Mouse (Mus musculus) c-Kit-positive CD71-positive TER-119-negative erythroid progenitor cells, embryonic 14.5 days (primary cell): Measurements from ENCODE around the gene Ifna1.
"Not testable (repeated sequence)": the region's sequence is repeated elsewhere in the genome, so short reads cannot be mapped to it uniquely, and the experiment has no call there.

Source experiments
- DNase-seq: peaks from one replicate; pipeline ENCODE4 v3.0.0-alpha.2; 2013; ENCODE audit warnings: low read depth

Gene Ifna1

GRCm38 (mm10) chr4:88849698-88850097 is at the start of gene Ifna1:
Gene Ifna1, plus strand, starts transcription at chr4:88850087.
- DNase-seq: no peak

DNA sequence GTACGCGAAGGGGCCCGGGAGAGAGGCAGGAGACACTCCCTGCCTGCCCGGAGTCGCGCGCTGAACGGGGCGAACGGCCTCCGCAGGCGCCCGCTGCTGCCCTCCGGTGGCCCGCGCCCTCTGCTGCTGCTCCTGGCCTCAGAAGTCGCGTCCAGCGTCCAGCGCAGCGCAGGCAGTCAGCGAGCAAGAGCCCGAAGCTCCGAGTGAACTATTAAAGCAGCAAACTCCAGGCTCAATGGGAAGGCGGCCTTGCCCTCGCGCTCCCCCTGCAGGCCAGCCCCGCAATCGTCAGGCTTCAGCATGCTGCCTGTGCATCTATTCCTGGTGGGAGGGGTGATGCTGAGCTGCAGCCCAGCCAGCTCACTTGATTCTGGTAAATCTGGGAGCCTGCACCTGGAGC is 46.9 kb upstream of the Ifna1 start, which contains the start of gene Gm13287:
Gene Gm13287, plus strand, starts transcription at position 301 of the 400 bp plus-strand sequence.
- not testable (repeated sequence) for DNase-seq

GRCm38 (mm10) chr4:88805231-88805630 is 44.7 kb upstream of the Ifna1 start, which contains the start of gene Gm13288:
Gene Gm13288, plus strand, starts transcription at chr4:88805531.
- not testable (repeated sequence) for DNase-seq

DNA sequence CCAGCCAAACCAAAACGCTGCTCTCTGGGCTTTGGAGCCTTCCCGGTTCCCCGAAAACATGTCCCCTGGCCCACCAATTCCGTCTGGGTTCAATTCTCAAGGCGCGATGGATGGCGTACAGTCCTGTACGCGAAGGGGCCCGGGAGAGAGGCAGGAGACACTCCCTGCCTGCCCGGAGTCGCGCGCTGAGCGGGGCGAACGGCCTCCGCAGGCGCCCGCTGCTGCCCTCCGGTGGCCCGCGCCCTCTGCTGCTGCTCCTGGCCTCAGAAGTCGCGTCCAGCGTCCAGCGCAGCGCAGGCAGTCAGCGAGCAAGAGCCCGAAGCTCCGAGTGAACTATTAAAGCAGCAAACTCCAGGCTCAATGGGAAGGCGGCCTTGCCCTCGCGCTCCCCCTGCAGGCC is 44.1 kb upstream of the Ifna1 start:
- DNase-seq: not testable (repeated sequence)

DNA sequence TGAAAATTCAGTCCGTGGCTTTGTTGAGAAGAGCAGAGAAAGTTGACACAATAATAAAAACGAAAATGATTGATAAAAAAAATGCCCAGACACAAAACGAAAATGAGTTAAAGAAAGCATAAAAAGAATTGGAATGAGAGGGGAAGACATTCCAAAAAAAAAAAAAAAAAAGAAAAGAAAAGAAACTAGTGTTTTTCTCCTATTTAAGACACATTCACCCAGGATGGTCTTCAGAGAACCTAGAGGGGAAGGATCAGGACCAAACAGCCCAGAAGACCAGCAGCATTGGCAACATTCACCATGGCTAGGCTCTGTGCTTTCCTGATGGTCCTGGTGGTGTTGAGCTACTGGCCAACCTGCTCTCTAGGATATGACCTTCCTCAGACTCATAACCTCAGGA is 34.0 kb upstream of the Ifna1 start, which contains the start of gene Ifna7:
Gene Ifna7, plus strand, starts transcription at position 301 of the 400 bp plus-strand sequence.
- DNase-seq: no peak

DNA sequence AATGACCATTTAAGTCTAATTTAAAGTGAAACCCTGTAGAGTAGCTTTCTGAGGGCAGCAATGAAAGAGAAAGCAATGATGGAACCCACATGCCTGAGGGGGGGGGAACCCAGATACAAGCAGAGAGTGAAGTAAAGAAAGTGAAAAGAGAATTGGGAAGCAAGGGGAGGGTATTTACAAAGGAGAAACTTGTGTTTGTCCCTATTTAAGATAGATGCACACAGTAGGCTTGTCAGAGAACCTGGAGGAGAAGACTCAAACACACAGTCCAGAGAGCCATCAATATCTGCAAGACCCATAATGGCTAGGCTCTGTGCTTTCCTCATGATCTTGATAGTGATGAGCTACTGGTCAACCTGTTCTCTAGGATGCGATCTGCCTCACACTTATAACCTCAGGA is 30.2 kb upstream of the Ifna1 start, which contains the start of gene Ifna11:
Gene Ifna11, plus strand, starts transcription at position 301 of the 400 bp plus-strand sequence.
- no peak for DNase-seq

GRCm38 (mm10) chr4:88822995-88823394 is 26.9 kb upstream of the Ifna1 start:
- no peak for DNase-seq

GRCm38 (mm10) chr4:88827116-88827515 is 22.8 kb upstream of the Ifna1 start, which contains the start of gene Ifna6:
Gene Ifna6, plus strand, starts transcription at chr4:88827416.
- not testable (repeated sequence) for DNase-seq

DNA sequence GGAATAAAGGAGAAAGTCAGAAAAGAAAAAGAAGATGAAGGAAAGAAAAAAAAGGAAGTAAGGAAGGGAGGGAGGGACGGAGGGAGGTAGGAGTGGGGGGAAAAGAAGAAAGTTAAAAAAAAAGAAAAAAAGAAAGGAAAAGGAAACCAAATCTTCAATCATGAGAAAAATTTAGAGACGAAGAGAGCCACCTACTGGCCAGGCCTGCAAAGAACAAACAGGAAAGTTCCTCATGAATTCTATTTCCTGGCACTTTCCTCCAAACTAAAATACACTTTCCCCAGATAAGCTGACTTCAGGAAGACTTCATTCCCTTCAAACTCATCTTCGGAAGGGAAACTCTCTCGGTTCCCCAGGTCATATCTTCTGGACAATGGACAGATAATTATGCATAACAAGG is 19.4 kb upstream of the Ifna1 start:
- no peak for DNase-seq

GRCm38 (mm10) chr4:88835225-88835624 is 14.7 kb upstream of the Ifna1 start, which contains the start of gene Ifna5:
Gene Ifna5, plus strand, starts transcription at chr4:88835525.
- not testable (repeated sequence) for DNase-seq

- DNase-seq: no peak
Observed at GRCm38 (mm10) chr4:88838828-88839227, 11.1 kb upstream of the Ifna1 start.

DNA sequence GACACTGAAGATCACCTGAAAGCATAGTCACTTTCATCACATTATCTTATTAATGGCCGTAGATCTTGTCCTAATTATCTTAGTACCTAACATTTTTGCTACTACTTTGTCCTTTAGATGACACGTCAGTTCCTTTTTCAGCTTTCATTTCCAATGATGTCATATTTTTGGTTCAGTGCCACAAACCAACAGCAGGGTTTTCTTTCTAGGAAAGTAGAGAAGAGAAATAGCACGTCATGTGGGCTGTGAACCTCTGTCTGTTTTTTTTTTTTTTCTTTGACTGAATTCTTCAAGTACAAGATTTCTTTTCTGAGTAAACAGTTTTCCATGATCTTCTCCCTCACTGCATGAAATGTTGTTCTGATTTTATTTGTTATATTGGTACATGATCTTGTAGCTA is 9.8 kb upstream of the Ifna1 start:
- DNase-seq: no peak

- DNase-seq: no peak
Observed at GRCm38 (mm10) chr4:88841438-88841911, 8.4 kb upstream of the Ifna1 start, which contains the start of gene Ifna4. Gene Ifna4, plus strand, starts transcription at chr4:88841861.

GRCm38 (mm10) chr4:88845334-88845733 is 4.6 kb upstream of the Ifna1 start:
- no peak for DNase-seq

GRCm38 (mm10) chr4:88851026-88851763 is 1.3 kb downstream of the Ifna1 start:
- DNase-seq: no peak

DNA sequence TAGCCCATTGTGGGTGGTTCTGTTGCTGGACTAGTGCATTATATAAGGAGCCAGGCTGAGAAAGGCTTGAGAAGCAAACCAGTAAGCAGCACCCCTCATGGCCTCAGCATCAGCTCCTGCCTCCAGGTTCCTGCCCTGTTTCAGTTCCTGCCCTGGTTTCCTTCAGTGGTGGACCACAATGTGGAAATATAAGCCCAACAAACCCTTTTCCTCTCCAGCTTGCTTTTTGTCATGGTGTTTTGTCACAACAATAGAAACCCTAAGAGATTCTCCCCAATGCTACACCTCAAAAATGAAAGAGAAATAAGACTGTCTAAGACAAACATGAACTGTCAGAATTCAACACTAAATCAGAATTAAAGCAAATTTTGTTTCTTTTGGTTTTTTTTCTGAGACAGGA is 9.3 kb downstream of the Ifna1 start:
- no peak for DNase-seq

GRCm38 (mm10) chr4:88863309-88863708 is 13.4 kb downstream of the Ifna1 start:
- DNase-seq: no peak

- no peak for DNase-seq
Observed at GRCm38 (mm10) chr4:88864599-88864998, 14.7 kb downstream of the Ifna1 start.

DNA sequence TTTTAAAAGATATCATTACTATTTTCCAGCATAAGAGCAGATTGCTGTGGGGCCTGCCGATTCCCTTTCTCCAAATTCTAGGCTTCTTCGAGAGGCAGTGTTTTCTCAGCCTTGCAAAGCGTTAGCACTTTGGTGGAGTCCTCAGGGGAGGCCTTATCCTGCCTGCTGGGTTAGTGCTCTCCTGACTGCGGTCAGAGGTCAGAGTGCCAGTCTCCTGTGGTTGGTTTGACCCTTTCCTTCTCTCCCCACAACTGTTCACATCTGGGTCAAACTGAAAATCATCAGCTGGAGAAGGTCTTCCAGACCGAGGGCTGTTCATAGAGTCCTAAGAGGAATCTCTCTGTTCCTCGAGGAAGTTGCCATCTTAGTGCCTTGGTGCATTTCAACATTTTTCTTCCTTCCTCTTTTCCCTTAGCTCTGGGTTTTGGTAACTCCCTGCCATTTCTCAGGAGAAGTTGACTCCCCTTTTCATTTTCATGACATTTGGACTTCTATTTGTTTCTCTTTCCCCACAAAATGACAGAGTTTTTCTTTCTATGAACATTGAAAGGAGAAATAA is 15.2 kb downstream of the Ifna1 start:
- no peak for DNase-seq

- DNase-seq: peak; percentile 77
Observed at GRCm38 (mm10) chr4:88867366-88867925, 17.6 kb downstream of the Ifna1 start.

DNA sequence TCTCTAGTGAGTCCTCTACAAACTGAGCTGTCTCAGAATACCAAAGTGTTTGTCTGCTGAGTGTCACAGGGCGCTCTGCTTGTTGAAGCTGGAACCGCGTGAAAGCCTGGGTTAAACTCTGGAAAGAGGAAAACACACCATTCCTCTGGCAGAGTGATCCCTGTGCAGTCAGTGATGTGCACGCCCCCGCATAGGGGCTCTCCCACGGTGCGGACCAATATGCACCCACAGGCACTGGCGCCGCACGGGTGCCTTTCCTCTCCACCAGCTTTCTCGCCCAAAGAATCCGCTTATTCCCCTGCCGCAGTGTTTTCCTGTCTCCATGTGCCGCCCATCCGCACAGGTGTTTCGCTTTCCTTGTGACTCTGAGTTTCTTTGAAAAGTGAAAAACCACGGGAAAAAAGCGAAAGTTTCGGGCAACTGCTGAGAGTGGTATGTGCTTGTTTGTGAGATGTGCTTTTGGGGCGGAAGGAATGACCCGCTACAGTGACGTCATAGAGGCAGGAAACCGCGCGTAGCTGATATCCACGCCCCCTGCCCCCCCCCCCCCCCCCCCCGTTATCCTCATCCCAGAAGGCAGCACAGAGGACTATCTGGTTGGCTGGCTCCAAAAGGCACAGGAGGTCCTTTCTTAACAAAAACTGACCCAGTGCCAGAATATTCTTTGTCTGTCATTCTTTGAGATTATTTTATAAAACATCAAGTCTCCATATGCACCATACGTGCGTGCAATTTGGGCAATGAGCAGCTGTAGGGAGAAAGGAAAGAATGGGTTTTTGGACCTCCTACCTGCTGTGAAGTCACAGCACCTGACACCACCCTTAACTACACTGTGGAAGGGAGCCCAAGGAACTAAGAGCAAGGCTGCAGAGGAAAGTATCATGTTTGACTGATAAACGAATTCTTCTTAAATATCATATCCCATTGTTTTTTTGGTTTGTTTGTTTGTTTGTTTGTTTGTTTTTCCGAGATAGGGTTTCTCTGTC is 18.3 kb downstream of the Ifna1 start:
- DNase-seq: peak; percentile 48
